7 mouse cellular contexts compared by ENCODE assay signal in the genomic region with DNA sequence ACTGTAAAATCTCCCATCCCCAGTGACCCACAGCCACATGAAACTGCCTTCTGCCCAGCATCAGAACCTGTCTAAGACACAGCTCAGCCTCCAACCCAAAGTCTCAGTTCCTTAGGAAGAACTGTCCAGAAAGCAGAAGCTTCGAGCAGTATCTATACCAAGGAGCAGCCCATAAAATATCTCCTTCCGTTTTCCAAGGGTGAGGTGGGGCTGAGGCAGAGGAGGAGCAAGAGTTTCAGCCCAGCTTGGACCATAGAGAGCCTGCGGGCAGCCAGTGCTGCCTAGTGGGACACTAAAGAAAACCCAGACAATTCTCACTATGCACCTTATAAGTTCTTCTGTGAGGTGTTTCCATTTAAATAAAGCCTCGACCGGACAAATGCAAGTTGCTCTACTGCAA. TPM values are rescaled to one million over a fixed set of nuclear protein-coding genes. Genes with fewer than 3 reads are reported as not detected.
DNase-seq lines count a peak whose midpoint lies in the region; ATAC-seq and TF ChIP-seq lines count a peak whose summit lies in the region.
"Not testable (repeated sequence)": the region's sequence is repeated elsewhere in the genome, so short reads cannot be mapped to it uniquely, and the experiment has no call there.

No protein-coding gene starts in this region.

- DNase-seq in MEL (ENCODE audit: low read depth, low spot score); liver, postnatal 0 days: not testable (repeated sequence)

- not testable (repeated sequence) for TF ChIP-seq RAD21 in MEL (IDR thresholded peaks at IDR 0.05; ENCODE audit: low read depth, low read length)

- peak overlapping the region; percentile 53 for H3K9ac ChIP-seq in MEL (ENCODE audit: control insufficient read depth, low read depth, low read length, poor library complexity, severe bottlenecking)
- not testable (repeated sequence) for H3K9ac ChIP-seq in intestine, postnatal 0 days (ENCODE audit: low read depth, low read length); liver, postnatal 0 days (replicated peaks)

- not testable (repeated sequence) for TF ChIP-seq POLR2A in MEL (IDR thresholded peaks at IDR 0.05; ENCODE audit: control insufficient read depth in 1 of 2, insufficient read depth in 1 of 2, low read depth in 1 of 2, low read length in 2 of 2, poor library complexity in 1 of 2)

- TF ChIP-seq CTCF in MEL (IDR thresholded peaks at IDR 0.05 in 2 of 3, conservative IDR thresholded peaks at IDR 0.05 in 1 of 3; ENCODE audit: control insufficient read depth in 1 of 3, insufficient read depth in 1 of 3, low read depth in 2 of 3, low read length in 3 of 3, poor library complexity in 1 of 3, severe bottlenecking in 1 of 3); intestine, postnatal 0 days (IDR thresholded peaks at IDR 0.05; ENCODE audit: low read depth); liver, postnatal 0 days (IDR thresholded peaks at IDR 0.05; ENCODE audit: low read depth): not testable (repeated sequence)

- not testable (repeated sequence) for H3K27ac ChIP-seq in MEL (ENCODE audit: control insufficient read depth, low read depth, low read length); intestine, postnatal 0 days (ENCODE audit: low read depth, low read length); liver, postnatal 0 days (ENCODE audit: low read depth)

- H3K4me1 ChIP-seq in MEL (ENCODE audit: control insufficient read depth in 1 of 2, insufficient read depth in 2 of 2, low read length in 2 of 2) = peaks cover 1 to 18% of the 10 kb centered on the region in 2 experiments
- H3K4me1 ChIP-seq in intestine, postnatal 0 days (replicated peaks; ENCODE audit: control insufficient read depth, insufficient read depth, low read length); liver, postnatal 0 days (ENCODE audit: insufficient read depth): not testable (repeated sequence)

- H3K4me2 ChIP-seq in intestine, postnatal 0 days (replicated peaks; ENCODE audit: low read depth); liver, postnatal 0 days (ENCODE audit: low read depth, low read length): not testable (repeated sequence)

- not testable (repeated sequence) for H3K27me3 ChIP-seq in MEL (ENCODE audit: control insufficient read depth in 1 of 2, insufficient read depth in 2 of 2, low read length in 2 of 2); intestine, postnatal 0 days (replicated peaks; ENCODE audit: control insufficient read depth, insufficient read depth, low read length); liver, postnatal 0 days (ENCODE audit: insufficient read depth, low read length)

- H3K4me3 ChIP-seq in MEL (ENCODE audit: control insufficient read depth in 1 of 2, insufficient read depth in 1 of 2, low read depth in 2 of 2, low read length in 2 of 2) = peak overlapping the region; percentile 51 to 66
- H3K4me3 ChIP-seq in intestine, postnatal 0 days (ENCODE audit: low read depth, low read length); liver, postnatal 0 days (ENCODE audit: low read depth, low read length): not testable (repeated sequence)

- peak; percentile 83 for ATAC-seq in erythroblast, adult 5-6 weeks (replicated peaks; ENCODE audit: low FRiP score, poor library complexity, severe bottlenecking)
- peak; percentile 93 for ATAC-seq in hematopoietic stem cell, adult 5-6 weeks (replicated peaks in 1 of 2; ENCODE audit: insufficient read depth in 1 of 2, low FRiP score in 2 of 2, low TSS enrichment in 1 of 2, low read depth in 1 of 2, poor library complexity in 2 of 2, severe bottlenecking in 2 of 2)
- 0 out of 2 replicates have a peak, but pooled peaks have one; percentile 50 for ATAC-seq in intestine, postnatal 0 days
- ATAC-seq in liver, postnatal 0 days = 0 out of 2 replicates have a peak, but pooled peaks have one; percentile 30
- ATAC-seq in megakaryocyte, adult 5-6 weeks (ENCODE audit: poor library complexity, severe bottlenecking) = peak; percentile 98
- ATAC-seq in neutrophil, adult 5-6 weeks (ENCODE audit: extremely low read depth, insufficient number of reproducible peaks, low FRiP score, poor library complexity, severe bottlenecking) = peak; percentile 58

- H3K79me2 ChIP-seq in MEL (ENCODE audit: control insufficient read depth, insufficient read depth, low read length, poor library complexity) = not testable (repeated sequence)

- peaks cover 0 to 21% of the 10 kb centered on the region in 2 experiments; a peak in 2 of 4 replicates for H3K36me3 ChIP-seq in MEL (ENCODE audit: control insufficient read depth in 1 of 2, insufficient read depth in 2 of 2, low read length in 2 of 2)
- H3K36me3 ChIP-seq in intestine, postnatal 0 days (ENCODE audit: control insufficient read depth, insufficient read depth); liver, postnatal 0 days (replicated peaks; ENCODE audit: insufficient read depth, low read length): not testable (repeated sequence)

- 76% methylated on average over 3 of the region's 5 CpGs for WGBS in intestine, postnatal 0 days
- 63% methylated on average over 3 of the region's 5 CpGs for whole genome bisulfite sequencing in liver, postnatal 0 days (ENCODE audit: insufficient replicate concordance)

- TF ChIP-seq EP300 in MEL (IDR thresholded peaks at IDR 0.05; ENCODE audit: low read depth in 1 of 2, low read length in 2 of 2); liver, postnatal 0 days (IDR thresholded peaks at IDR 0.05; ENCODE audit: low read depth): not testable (repeated sequence)

- not testable (repeated sequence) for H3K9me3 ChIP-seq in MEL (replicated peaks; ENCODE audit: insufficient read depth, low read length); intestine, postnatal 0 days (ENCODE audit: control insufficient read depth); liver, postnatal 0 days (ENCODE audit: low read length)

TF ChIP-seq in MEL, 35 proteins besides CTCF, POLR2A, EP300 and RAD21:
- TF ChIP-seq TBP (IDR thresholded peaks at IDR 0.05; ENCODE audit: low read depth, low read length) = 0 out of 2 replicates have a peak, but pooled peaks have one; percentile 42
TF ChIP-seq in MEL: peak in this region for 1; not testable (repeated sequence) for 34.

RNA-seq across cellular contexts. Expression of gene Haus6, which starts 20.7 kb away (rescaled TPM):
- 31.8 and 41.3 TPM in 2 replicates for total RNA-seq in MEL (2012; rRNA removed)
- polyA plus RNA-seq in MEL (2012; ENCODE audit: insufficient read depth in 1 of 2, insufficient read length in 2 of 2, low read depth in 1 of 2, low replicate concordance in 2 of 2, missing spikeins in 1 of 2) = 10 to 100 TPM in 1 of 2 experiments, not detected in 1; 22.1 TPM
- total RNA-seq in erythroblast, adult 5-6 weeks (2015; ENCODE audit: low replicate concordance) = 6.5 and 7.9 TPM in 2 replicates
- 10.6 and 13.9 TPM in 2 replicates for total RNA-seq in erythroblast, adult 5-6 weeks (2017; ENCODE audit: low replicate concordance)
- total RNA-seq in hematopoietic stem cell, adult 5-6 weeks (2017) = 27.5 and 42.0 TPM in 2 replicates
- 3.0 and 3.1 TPM in 2 replicates for polyA plus RNA-seq in intestine, postnatal 0 days (2015; fragmentation: Nextera tagmentation; extraction: Ambion mirVana)
- 4.4 and 5.9 TPM in 2 replicates for polyA plus RNA-seq in liver, postnatal 0 days (2015; fragmentation: Nextera tagmentation; extraction: Ambion mirVana)
- 11.8 and 13.7 TPM in 2 replicates for total RNA-seq in megakaryocyte, adult 5-6 weeks (2015)
- 17.6 and 17.8 TPM in 2 replicates for total RNA-seq in megakaryocyte, adult 5-6 weeks (2017)
- 17.3 and 18.6 TPM in 2 replicates for total RNA-seq in neutrophil, adult 5-6 weeks (2017)

RNA-seq across cellular contexts. Expression of gene Plin2, which starts 37.3 kb away (rescaled TPM):
- total RNA-seq in MEL (2012; rRNA removed) = 45.9 and 75.9 TPM in 2 replicates
- polyA plus RNA-seq in MEL (2012; ENCODE audit: insufficient read depth in 1 of 2, insufficient read length in 2 of 2, low read depth in 1 of 2, low replicate concordance in 2 of 2, missing spikeins in 1 of 2) = 10 to 100 TPM in 1 of 2 experiments, not detected in 1; 92.2 TPM
- total RNA-seq in erythroblast, adult 5-6 weeks (2015; ENCODE audit: low replicate concordance) = 11.3 and 33.9 TPM in 2 replicates
- 23.7 and 39.7 TPM in 2 replicates for total RNA-seq in erythroblast, adult 5-6 weeks (2017; ENCODE audit: low replicate concordance)
- 35.1 and 64.9 TPM in 2 replicates for total RNA-seq in hematopoietic stem cell, adult 5-6 weeks (2017)
- 500 and 531 TPM in 2 replicates for polyA plus RNA-seq in intestine, postnatal 0 days (2015; fragmentation: Nextera tagmentation; extraction: Ambion mirVana)
- polyA plus RNA-seq in liver, postnatal 0 days (2015; fragmentation: Nextera tagmentation; extraction: Ambion mirVana) = 451 and 487 TPM in 2 replicates
- total RNA-seq in megakaryocyte, adult 5-6 weeks (2015) = 124 and 127 TPM in 2 replicates
- 187 and 216 TPM in 2 replicates for total RNA-seq in megakaryocyte, adult 5-6 weeks (2017)
- 119 and 151 TPM in 2 replicates for total RNA-seq in neutrophil, adult 5-6 weeks (2017)

RNA-seq across cellular contexts. Expression of gene Rraga, which starts 57.1 kb away (rescaled TPM):
- 9.6 and 11.0 TPM in 2 replicates for total RNA-seq in MEL (2012; rRNA removed)
- 100 to 1,000 TPM in 1 of 2 experiments, 10 to 100 TPM in 1; 68.7 to 182 TPM for polyA plus RNA-seq in MEL (2012; ENCODE audit: insufficient read depth in 1 of 2, insufficient read length in 2 of 2, low read depth in 1 of 2, low replicate concordance in 2 of 2, missing spikeins in 1 of 2)
- 15.3 and 15.9 TPM in 2 replicates for total RNA-seq in erythroblast, adult 5-6 weeks (2015; ENCODE audit: low replicate concordance)
- 10.1 and 12.1 TPM in 2 replicates for total RNA-seq in erythroblast, adult 5-6 weeks (2017; ENCODE audit: low replicate concordance)
- 11.5 and 15.9 TPM in 2 replicates for total RNA-seq in hematopoietic stem cell, adult 5-6 weeks (2017)
- 37.0 and 38.6 TPM in 2 replicates for polyA plus RNA-seq in intestine, postnatal 0 days (2015; fragmentation: Nextera tagmentation; extraction: Ambion mirVana)
- polyA plus RNA-seq in liver, postnatal 0 days (2015; fragmentation: Nextera tagmentation; extraction: Ambion mirVana) = 29.3 and 36.4 TPM in 2 replicates
- 42.4 and 49.4 TPM in 2 replicates for total RNA-seq in megakaryocyte, adult 5-6 weeks (2015)
- 13.0 and 19.1 TPM in 2 replicates for total RNA-seq in megakaryocyte, adult 5-6 weeks (2017)
- total RNA-seq in neutrophil, adult 5-6 weeks (2017) = 19.4 and 21.8 TPM in 2 replicates

Comparison
In these comparisons a context has a peak if more than half of its experiments do, and no peak if none do; other contexts are left out.
1. ATAC-seq: peak in every context shown above with its lines; median percentile 98 in megakaryocyte, adult 5-6 weeks; 93 in hematopoietic stem cell, adult 5-6 weeks; 83 in erythroblast, adult 5-6 weeks; 58 in neutrophil, adult 5-6 weeks; 50 in intestine, postnatal 0 days; 30 in liver, postnatal 0 days.